Mouse (Mus musculus): Measurements from ENCODE around the gene Hmgb3. TPM values are rescaled to one million over a fixed set of nuclear protein-coding genes. Genes with fewer than 3 reads are reported as not detected.

The Hmgb3 gene
- total RNA-seq, 2 experiments from 2014 or later = 12.2 to 19.3 TPM

- no peak for TF ChIP-seq CTCF (conservative IDR thresholded peaks at IDR 0.05)
- H3K4me3 ChIP-seq = no peak overlapping the region
- DNase-seq (ENCODE audit: low spot score in 2 of 2) = no peak
- no peak overlapping the region for H3K27ac ChIP-seq
Measured at GRCm38 (mm10) chrX:71544731-71545130, 11.0 kb upstream of the Hmgb3 start.

DNA sequence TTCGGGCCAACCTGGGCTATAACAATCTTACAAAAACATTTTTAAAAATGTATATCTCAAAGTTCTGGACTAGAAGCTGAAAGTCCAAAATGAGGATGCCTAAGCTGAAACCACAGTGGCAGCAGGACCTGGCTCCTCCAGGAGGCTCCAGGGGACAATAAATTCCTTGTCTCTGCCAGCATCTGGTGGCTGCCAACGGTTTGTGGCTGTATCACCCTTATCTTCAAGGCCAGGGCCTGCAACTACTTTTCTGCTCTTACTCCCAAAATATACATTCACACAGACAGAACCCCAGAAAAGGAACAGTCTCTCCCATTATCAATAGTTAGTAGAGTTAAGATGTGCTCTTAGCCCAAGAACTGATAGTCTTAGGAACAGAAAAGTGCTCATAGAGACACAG, 10.6 kb upstream of the Hmgb3 start:
- DNase-seq (ENCODE audit: low spot score in 2 of 2) = no peak
- no peak overlapping the region for H3K4me3 ChIP-seq
- no peak for TF ChIP-seq CTCF (conservative IDR thresholded peaks at IDR 0.05)
- no peak overlapping the region for H3K27ac ChIP-seq

- no peak overlapping the region for H3K27ac ChIP-seq
- no peak for DNase-seq (ENCODE audit: low spot score in 2 of 2)
- peak overlapping the region; percentile 58 for H3K4me3 ChIP-seq
- TF ChIP-seq CTCF (conservative IDR thresholded peaks at IDR 0.05) = no peak
Measured at GRCm38 (mm10) chrX:71556115-71556941, 610 bp downstream of the Hmgb3 start.

DNA sequence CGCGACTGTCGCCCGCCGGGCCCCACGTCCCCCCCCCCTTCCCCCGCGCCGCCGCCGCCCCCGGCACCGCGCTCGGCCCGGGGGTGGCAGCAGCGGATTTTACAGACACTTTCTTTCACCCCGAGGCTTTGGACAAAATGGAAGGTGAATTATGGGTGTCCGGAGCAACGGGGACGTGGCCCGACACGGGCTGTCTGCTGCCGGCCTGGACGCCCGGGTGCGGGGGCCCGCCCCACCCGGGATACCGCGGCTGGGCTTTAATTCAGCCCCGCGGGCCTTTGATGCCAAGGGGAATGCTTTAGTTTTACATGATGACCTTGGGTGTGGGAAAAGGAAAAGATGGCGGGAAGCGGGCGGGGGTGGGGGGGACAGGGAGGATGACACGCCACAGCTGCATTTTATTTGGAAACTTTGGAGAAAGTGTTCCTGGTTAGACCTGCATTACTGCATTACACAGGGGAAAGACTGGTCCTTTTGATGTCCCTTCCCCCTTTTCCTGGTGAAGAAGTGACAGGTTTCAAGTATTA, 1.3 kb downstream of the Hmgb3 start:
- no peak overlapping the region for H3K27ac ChIP-seq
- peak overlapping the region; percentile 58 for H3K4me3 ChIP-seq
- no peak for TF ChIP-seq CTCF (conservative IDR thresholded peaks at IDR 0.05)
- DNase-seq (ENCODE audit: low spot score in 2 of 2) = no peak

- TF ChIP-seq CTCF (conservative IDR thresholded peaks at IDR 0.05) = no peak
- no peak for DNase-seq (ENCODE audit: low spot score in 2 of 2)
- Histone ChIP-seq H3K4me3 (no peak overlapping the region), H3K27ac (no peak overlapping the region)
Measured at GRCm38 (mm10) chrX:71559336-71559735, 3.6 kb downstream of the Hmgb3 start.

- no peak overlapping the region for H3K4me3 ChIP-seq
- DNase-seq (ENCODE audit: low spot score in 2 of 2) = no peak
- TF ChIP-seq CTCF (conservative IDR thresholded peaks at IDR 0.05) = no peak
- H3K27ac ChIP-seq = no peak overlapping the region
Measured at GRCm38 (mm10) chrX:71560796-71561195, 5.1 kb downstream of the Hmgb3 start.

GRCm38 (mm10) chrX:71573132-71573900, 17.6 kb downstream of the Hmgb3 start:
- TF ChIP-seq CTCF (conservative IDR thresholded peaks at IDR 0.05) = no peak
- DNase-seq (ENCODE audit: low spot score in 2 of 2) = no peak
- H3K27ac ChIP-seq = no peak overlapping the region
- H3K4me3 ChIP-seq = no peak overlapping the region

DNA sequence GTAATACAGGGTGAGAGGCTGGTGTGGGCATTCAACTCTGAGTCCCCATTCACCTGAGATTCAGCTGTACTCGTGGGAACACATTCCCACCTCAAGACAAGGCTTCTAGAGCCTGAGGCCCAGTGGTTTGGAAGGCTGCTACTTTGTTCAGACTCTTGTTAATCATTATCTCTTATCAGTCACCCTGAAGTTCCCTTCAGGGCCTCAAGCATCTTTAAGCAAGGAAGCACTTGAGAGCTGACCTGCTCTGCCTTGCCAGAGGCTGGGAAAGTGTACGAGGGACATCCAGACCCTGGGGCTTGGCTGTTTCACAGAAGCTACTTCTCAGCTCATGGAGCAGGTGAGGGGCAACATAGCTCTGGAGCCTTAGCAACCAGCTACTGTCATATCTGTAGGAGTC, 19.8 kb downstream of the Hmgb3 start:
- H3K27ac ChIP-seq = no peak overlapping the region
- no peak for TF ChIP-seq CTCF (conservative IDR thresholded peaks at IDR 0.05)

DNA sequence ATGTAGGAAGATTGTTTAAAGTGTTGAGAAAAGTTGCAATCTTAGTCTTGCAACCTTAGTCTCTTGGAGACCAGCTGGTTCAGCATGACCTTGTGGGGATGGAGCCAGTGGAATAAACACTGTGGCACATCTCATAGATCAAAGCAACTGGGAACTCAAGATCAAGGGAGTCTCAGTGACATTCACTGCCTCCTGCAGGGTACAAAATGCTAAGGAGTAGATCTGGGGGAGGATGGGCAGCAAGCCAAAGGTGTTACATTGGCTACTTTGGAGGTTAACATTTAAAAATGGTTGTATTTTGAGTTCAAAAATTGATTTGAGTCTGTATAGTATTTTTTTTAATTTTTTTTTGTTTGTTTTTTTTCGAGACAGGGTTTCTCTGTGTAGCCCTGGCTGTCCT, 33.5 kb downstream of the Hmgb3 start:
- TF ChIP-seq CTCF (conservative IDR thresholded peaks at IDR 0.05) = no peak
- no peak overlapping the region for H3K27ac ChIP-seq
- no peak for DNase-seq (ENCODE audit: low spot score in 2 of 2)
- H3K4me3 ChIP-seq = no peak overlapping the region

More for the DNA sequence above, 19.8 kb downstream of the Hmgb3 start:
- no peak overlapping the region for H3K4me3 ChIP-seq
- DNase-seq (ENCODE audit: low spot score in 2 of 2) = no peak

GRCm38 (mm10) chrX:71601052-71601611, 45.4 kb downstream of the Hmgb3 start:
- Histone ChIP-seq H3K4me3 (peak overlapping the region; percentile 39), H3K27ac (no peak overlapping the region)
- peak in 1 of 2 experiments; percentile 30 for DNase-seq (ENCODE audit: low spot score in 2 of 2)
- TF ChIP-seq CTCF (conservative IDR thresholded peaks at IDR 0.05) = peak; percentile 86

Small RNA genes lying within 50 kb of the gene (microRNA-seq; reads per million reads assigned to microRNA genes)
- 0 reads per million in 2 experiments for gene Gm23945

Other genes with a start within 250 kb of the Hmgb3 start
- 10 to 100 TPM; 52.0 to 54.1 TPM for gene Mtmr1, start 191.2 kb upstream of the Hmgb3 start, total RNA-seq (2021)
- gene Cd99l2, start 63.1 kb upstream of the Hmgb3 start, total RNA-seq (2021) = 10 to 100 TPM; 46.4 to 53.5 TPM
- gene Gpr50, start 107.7 kb downstream of the Hmgb3 start, total RNA-seq (2021) = under 1 TPM in 1 of 2 experiments, not detected in 1; 0.10 TPM

Measured in layer of hippocampus, adult 2 months (tissue).